Mouse (Mus musculus): ENCODE measurements around the gene Gm21761.
"Not testable (repeated sequence)": the region's sequence is repeated elsewhere in the genome, so short reads cannot be mapped to it uniquely, and the experiment has no call there.

The Gm21761 gene

GRCm38 (mm10) chr13:119929172-119929571, at the start of gene Gm21761:
TSS of gene Gm21761 (minus strand) at chr13:119929272.
- DNase-seq (ENCODE audit: low read depth, low spot score) = not testable (repeated sequence)

GRCm38 (mm10) chr13:119969163-119969562, 40.1 kb upstream of the Gm21761 start:
- DNase-seq (ENCODE audit: low read depth, low spot score) = not testable (repeated sequence)

DNA sequence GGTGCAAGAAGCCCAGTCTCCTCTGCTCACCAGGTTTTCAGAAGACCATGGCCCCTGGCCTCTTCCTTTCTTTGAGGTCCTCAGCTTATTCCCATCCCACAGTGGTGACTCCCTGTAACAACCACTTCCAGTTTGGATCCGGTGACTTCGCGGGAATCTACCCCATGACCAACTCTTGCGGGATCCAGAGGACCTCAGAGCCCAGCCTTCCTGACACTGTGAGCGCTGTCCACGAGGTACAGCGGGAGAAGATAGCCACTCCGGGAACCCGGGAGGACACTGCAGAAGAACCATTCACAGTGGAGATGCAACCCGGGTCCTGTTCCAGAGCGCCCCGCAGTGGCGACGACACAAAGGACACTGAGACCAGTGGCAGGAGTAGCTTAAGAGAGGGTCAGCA, 39.1 kb upstream of the Gm21761 start:
- DNase-seq (ENCODE audit: low read depth, low spot score) = not testable (repeated sequence)

GRCm38 (mm10) chr13:119965968-119966367, 36.9 kb upstream of the Gm21761 start:
- not testable (repeated sequence) for DNase-seq (ENCODE audit: low read depth, low spot score)

DNA sequence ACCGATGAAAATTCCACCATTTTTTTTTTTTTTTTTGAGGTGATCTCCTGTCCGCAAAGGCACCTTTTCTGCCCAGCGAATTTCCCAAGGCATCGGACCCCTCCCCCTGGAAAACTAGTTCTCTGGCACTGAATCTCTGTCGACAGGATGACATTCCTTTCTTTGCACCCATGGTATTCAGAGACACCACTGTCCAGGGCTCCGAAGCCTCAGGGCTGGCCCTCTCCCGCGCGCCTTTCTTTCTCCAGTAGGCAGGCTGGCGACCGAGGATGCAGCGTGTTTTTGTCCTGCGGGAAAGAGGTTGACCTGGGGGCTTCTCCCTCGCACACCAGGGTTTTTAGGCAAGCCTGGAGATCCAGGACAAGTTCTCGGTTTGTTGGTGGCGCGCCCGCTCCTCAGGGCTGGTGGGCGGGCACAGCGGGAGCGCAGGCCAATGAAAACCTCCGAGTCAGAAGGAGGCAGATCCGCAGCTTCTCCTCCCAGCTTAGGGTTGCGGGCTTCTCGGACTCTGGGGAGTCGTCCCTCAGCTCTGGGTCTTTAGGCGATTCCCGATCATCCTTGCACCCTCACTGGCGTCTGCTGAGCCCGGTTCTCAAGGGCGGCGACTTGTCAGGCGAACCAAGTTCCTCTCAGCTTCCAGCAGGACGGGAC, 36.4 kb upstream of the Gm21761 start:
- DNase-seq (ENCODE audit: low read depth, low spot score) = not testable (repeated sequence)

- not testable (repeated sequence) for DNase-seq (ENCODE audit: low read depth, low spot score)
These were observed 33.8 kb upstream of the Gm21761 start for GRCm38 (mm10) chr13:119962856-119963255.

DNA sequence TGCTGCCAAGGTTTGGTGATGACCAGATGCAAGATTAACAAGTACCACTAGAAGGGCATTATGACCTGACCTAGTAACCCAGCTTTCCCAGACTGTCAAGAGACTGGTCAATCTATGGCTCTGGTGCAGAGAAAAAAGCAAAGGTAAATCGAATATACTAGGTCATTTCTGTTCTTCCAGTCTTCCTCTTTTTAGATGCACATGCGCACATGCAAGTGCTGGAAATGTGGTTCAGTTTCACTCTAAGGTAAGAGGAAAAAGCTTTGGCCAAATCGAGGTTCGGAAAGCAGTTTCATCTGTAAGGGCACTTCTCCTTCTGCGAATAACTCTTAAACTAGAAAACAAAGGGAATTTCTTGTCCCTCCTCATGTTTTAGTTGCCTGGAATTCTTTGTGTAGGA, 26.5 kb upstream of the Gm21761 start:
- DNase-seq (ENCODE audit: low read depth, low spot score) = not testable (repeated sequence)

- not testable (repeated sequence) for DNase-seq (ENCODE audit: low read depth, low spot score)
These were observed 26.0 kb upstream of the Gm21761 start for GRCm38 (mm10) chr13:119955089-119955488.

- not testable (repeated sequence) for DNase-seq (ENCODE audit: low read depth, low spot score)
These were observed 21.6 kb upstream of the Gm21761 start, which contains the start of gene B020031M17Rik for GRCm38 (mm10) chr13:119950706-119951105. TSS of gene B020031M17Rik (minus strand) at chr13:119950806.

DNA sequence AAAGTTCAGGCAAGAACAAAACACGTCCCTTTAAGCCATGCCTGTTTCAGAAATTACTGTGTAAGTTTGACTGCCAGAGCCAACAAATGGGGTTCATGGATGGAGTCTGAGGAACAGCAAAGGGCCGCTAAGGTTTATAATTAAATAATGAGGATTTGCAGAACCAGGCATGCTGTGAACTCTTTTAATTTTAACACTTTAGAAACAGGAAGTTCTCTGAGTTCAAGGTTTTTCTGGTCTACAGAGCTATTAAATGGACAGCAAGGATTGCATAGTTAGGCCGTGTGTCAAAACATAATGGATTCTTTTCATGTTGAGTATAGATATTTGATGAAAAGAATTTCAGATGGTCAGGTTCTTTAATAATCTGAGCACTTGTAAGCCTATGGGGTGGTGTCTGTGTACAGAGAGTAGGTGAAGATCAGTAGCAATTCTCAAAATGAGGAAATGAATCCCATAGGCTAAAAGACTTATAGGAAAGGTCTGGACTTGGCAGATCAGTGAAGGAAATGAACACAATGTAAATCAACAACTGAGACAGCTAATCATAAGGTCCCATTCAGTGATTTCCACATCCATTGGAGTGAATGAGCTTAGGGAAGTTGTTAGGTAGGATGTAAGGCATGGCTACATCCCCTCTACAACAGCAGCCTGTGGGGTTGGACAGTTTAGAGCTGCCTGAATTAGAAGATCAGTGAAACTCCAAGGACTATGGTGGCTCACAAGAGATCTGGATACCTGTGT, 4.3 kb downstream of the Gm21761 start:
- not testable (repeated sequence) for DNase-seq (ENCODE audit: low read depth, low spot score)

- DNase-seq (ENCODE audit: low read depth, low spot score) = not testable (repeated sequence)
These were observed 11.9 kb downstream of the Gm21761 start for GRCm38 (mm10) chr13:119916966-119917722.

DNA sequence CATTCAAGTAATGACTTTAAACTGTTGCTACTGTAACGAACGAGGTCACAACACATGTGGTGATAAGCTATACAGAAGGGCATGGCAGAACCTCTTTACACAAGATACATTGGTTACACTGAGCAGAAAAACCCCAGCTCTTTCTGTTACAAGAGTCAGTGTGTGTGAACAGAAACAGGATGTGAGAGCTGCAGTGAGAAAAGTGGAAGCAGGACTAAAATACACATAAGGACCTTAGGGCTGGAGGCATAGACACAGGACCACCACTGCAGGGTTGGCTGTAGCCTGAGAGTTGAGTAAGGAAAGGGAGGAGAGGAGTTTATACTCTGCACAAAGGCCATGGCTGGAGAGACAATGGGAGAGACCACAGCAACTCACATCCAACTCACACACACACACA, 12.6 kb downstream of the Gm21761 start:
- not testable (repeated sequence) for DNase-seq (ENCODE audit: low read depth, low spot score)

DNA sequence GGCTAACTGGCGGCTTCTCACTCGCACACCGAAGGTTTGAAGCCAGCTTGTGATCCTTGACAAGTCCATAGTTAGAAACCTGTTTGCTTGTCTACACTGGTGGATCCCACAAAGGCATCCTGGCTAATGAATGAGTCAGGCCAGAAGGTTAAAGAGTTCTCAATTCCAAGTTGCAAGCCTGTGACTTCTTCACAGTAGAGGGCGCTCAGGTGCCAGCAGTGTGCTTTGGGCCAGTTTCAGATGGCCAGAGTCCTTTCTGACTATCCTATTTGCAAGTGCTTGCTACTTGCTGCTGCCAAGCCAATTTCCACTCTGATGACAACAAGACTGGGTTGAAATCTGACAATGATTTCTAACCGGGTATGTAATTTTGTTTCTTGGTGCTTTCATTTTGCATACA, 30.5 kb downstream of the Gm21761 start:
- DNase-seq (ENCODE audit: low read depth, low spot score) = not testable (repeated sequence)

GRCm38 (mm10) chr13:119894685-119895084, 34.4 kb downstream of the Gm21761 start, which contains the start of gene Tcstv1:
TSS of gene Tcstv1 (minus strand) at chr13:119894785.
- DNase-seq (ENCODE audit: low read depth, low spot score) = not testable (repeated sequence)

- DNase-seq (ENCODE audit: low read depth, low spot score) = peak; percentile 10
These were observed 42.2 kb downstream of the Gm21761 start for GRCm38 (mm10) chr13:119886896-119887295.

DNA sequence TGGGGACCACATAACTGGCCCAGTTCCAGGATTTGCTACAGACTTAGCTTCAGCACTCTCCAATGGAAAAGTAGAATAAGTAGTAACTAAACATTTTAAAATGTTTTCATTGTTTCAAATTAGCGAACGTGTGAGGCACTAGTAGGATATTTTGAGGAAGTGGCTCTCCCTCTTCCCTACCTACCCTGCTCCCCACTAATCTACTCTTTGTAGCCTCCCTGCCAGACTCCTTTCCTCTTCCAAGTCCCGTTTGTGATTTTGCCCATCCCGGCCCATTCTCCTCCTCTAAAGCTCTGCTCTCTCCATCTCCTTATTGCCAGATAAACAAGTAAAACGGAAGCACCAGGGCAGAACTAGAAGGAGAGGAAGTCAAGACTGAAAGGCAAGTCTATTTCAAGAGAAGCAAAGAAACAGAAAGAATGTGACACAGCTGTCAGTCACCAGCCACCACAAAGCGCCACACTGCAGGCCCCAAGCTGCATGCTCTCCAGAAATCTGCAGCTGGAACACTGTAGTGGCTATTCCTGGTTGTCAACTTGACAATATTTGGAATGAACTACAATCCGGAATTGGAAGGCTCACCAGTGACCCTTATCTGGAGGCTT, 64.6 kb downstream of the Gm21761 start:
- DNase-seq (ENCODE audit: low read depth, low spot score) = not testable (repeated sequence)

DNA sequence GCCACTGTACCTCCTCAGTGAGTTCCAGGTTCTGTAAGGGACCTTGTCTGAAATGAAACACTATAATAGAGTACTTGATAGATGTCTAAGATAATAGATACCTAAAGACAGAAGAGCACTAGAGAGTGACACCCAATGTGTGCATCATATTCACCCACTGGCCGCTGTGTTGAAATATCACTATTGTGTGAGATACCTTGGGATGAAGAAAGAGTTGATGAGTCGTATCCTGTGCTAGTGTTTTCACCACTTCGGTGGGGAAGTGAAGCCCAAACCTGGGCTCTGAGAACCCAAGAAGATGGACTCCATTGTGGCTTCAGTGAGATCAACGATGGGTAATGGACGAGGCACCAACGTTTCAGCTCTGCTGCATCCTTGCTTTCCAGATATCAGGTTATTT, 66.7 kb downstream of the Gm21761 start:
- DNase-seq (ENCODE audit: low read depth, low spot score) = not testable (repeated sequence)
